Mouse (Mus musculus) heart, postnatal 0 days (tissue): ENCODE data around the gene Rasgrp2.

Experiments used
- CTCF ChIP-seq: IDR thresholded peaks from 2 replicates; pipeline ENCODE4 v1.5.1; 2016; ENCODE audit warnings: antibody characterized with exemption, control low read depth, low read depth
- EP300 ChIP-seq: IDR thresholded peaks from 2 replicates; pipeline ENCODE4 v1.6.1; 2016; ENCODE audit warnings: antibody characterized with exemption, low read depth

GRCm38 (mm10) chr19:6375423-6376254 lies 23.5 kb upstream of the Rasgrp2 start:
- TF ChIP-seq CTCF: no peak
- TF ChIP-seq EP300: no peak
